Comparison of ENCODE assay signal across 25 mouse cellular contexts in the genomic region with DNA sequence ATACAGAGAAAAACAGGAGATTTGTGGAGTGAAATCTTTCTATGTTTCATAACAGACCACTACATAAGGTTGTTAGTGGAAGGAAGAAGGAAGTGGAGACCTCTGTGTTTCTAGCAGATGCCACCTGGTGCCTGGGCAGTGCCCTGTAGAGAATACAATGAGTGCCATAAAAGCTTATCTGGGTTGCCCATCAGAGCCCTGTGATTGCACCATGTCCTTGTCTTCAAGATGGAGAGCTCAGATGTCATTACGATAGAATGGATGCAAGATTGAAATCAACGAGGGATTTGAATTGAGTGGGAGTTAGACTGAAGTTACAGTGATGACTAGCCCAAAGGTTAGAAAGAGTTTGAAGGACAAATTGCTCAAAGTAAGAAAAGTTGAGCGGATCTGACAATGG.
DNase-seq lines count a peak whose midpoint lies in the region; ATAC-seq and TF ChIP-seq lines count a peak whose summit lies in the region.
"Had no signal": no experiment of that assay in that cellular context is flagged by ENCODE, and none has a peak within 500 bp of the region (broad histone marks: within the 10 kb centered on the region; RNA-seq: fewer than 3 reads in every experiment).

No protein-coding gene starts in this region.

- DNase-seq in adipocyte (ENCODE audit: low spot score), result peak; percentile 19
- peak; percentile 91 for DNase-seq in gonadal fat pad, adult 2 months (ENCODE audit: low read depth)
- no peak for DNase-seq in kidney, adult 8-10 months
- DNase-seq: adrenal gland, adult 8-10 months; adrenal gland, postnatal 14 days; adrenal gland, postnatal 36 days; B cell, adult 2 months; cerebellum, adult 11-12 months; cerebellum, adult 2 months; cerebellum, adult 9-10 months; cerebellum, postnatal 10 days; cerebellum, postnatal 25 days had no signal

- H3K27me3 ChIP-seq in midbrain, embryonic 16.5 days (ENCODE audit: control insufficient read depth, insufficient read depth, low read depth, low read length), result no peaks in the 10 kb centered on the region
- H3K27me3 ChIP-seq: CH12.LX; embryonic facial prominence, embryonic 12.5 days; forebrain, embryonic 12.5 days; Patski had no signal

- no peak overlapping the region for H3K9ac ChIP-seq in midbrain, embryonic 16.5 days (ENCODE audit: low read depth, low read length)
- H3K9ac ChIP-seq: embryonic facial prominence, embryonic 12.5 days; forebrain, embryonic 12.5 days had no signal

- no peak for ATAC-seq in activated CD4-positive, CD25-positive, alpha-beta regulatory T cell, adult 4 months
- no peak for ATAC-seq in midbrain, embryonic 16.5 days
- ATAC-seq: CD4-positive, CD25-positive, alpha-beta regulatory T cell, adult 4 months; forebrain, embryonic 14.5 days; forebrain, embryonic 16.5 days; Patski had no signal

- no peak overlapping the region for H3K4me3 ChIP-seq in olfactory bulb, adult 2 months (ENCODE audit: insufficient read depth, low read depth, low read length)
- no peak overlapping the region for H3K4me3 ChIP-seq in midbrain, embryonic 16.5 days (ENCODE audit: low read depth, low read length)
- H3K4me3 ChIP-seq: embryonic facial prominence, embryonic 10.5 days; embryonic facial prominence, embryonic 12.5 days; forebrain, embryonic 10.5 days; forebrain, embryonic 12.5 days had no signal

- peak overlapping the region; percentile 67; the same call in 1 of the 2 replicates for H3K27ac ChIP-seq in olfactory bulb, adult 2 months (ENCODE audit: insufficient read depth, low read depth, low read length)
- H3K27ac ChIP-seq in midbrain, embryonic 16.5 days (ENCODE audit: low read length), result no peak overlapping the region
- H3K27ac ChIP-seq: embryonic facial prominence, embryonic 10.5 days; embryonic facial prominence, embryonic 12.5 days; forebrain, embryonic 10.5 days; forebrain, embryonic 12.5 days had no signal

- 88% methylated on average over 3 of the region's 3 CpGs for WGBS in olfactory bulb, adult 2 months
- WGBS in midbrain, embryonic 16.5 days, result 97% methylated on average over 3 of the region's 3 CpGs

- no peaks in the 10 kb centered on the region for H3K4me1 ChIP-seq in olfactory bulb, adult 2 months (ENCODE audit: control insufficient read depth, insufficient read depth, low read length)
- no peaks in the 10 kb centered on the region for H3K4me1 ChIP-seq in midbrain, embryonic 16.5 days (ENCODE audit: control insufficient read depth, insufficient read depth, low read length)
- H3K4me1 ChIP-seq: embryonic facial prominence, embryonic 10.5 days; embryonic facial prominence, embryonic 12.5 days; forebrain, embryonic 10.5 days; forebrain, embryonic 12.5 days had no signal

- no peaks in the 10 kb centered on the region for H3K9me3 ChIP-seq in midbrain, embryonic 16.5 days (replicated peaks; ENCODE audit: control insufficient read depth, low read length, poor library complexity, severe bottlenecking)
- H3K9me3 ChIP-seq: embryonic facial prominence, embryonic 10.5 days; embryonic facial prominence, embryonic 12.5 days; forebrain, embryonic 10.5 days; forebrain, embryonic 12.5 days; G1E had no signal

- no peaks in the 10 kb centered on the region for H3K36me3 ChIP-seq in midbrain, embryonic 16.5 days (ENCODE audit: control insufficient read depth, insufficient read depth, low read length)
- H3K36me3 ChIP-seq: embryonic facial prominence, embryonic 10.5 days; embryonic facial prominence, embryonic 12.5 days; forebrain, embryonic 10.5 days; forebrain, embryonic 12.5 days; G1E had no signal

- no peak for TF ChIP-seq POLR2A in olfactory bulb, adult 2 months (IDR thresholded peaks at IDR 0.05; ENCODE audit: insufficient read depth, low read depth, low read length)

- H3K4me2 ChIP-seq in midbrain, embryonic 16.5 days (ENCODE audit: low read length), result no peak overlapping the region
- H3K4me2 ChIP-seq: embryonic facial prominence, embryonic 12.5 days; forebrain, embryonic 12.5 days had no signal

- TF ChIP-seq CTCF in olfactory bulb, adult 2 months (IDR thresholded peaks at IDR 0.05; ENCODE audit: insufficient read depth, low read depth, low read length), result no peak

Comparison
In these comparisons a context has a peak if more than half of its experiments do, and no peak if none do; other contexts are left out.
1. DNase-seq: peak in adipocyte (single experiment) and gonadal fat pad, adult 2 months (single experiment); none in kidney, adult 8-10 months (0 of 2).